Mouse (Mus musculus) midbrain, embryonic 16.5 days (tissue): ENCODE results near the gene Doxl2. TPM values are rescaled to one million over a fixed set of nuclear protein-coding genes. Genes with fewer than 3 reads are reported as not detected.

Experiments
- ATAC-seq: fragments of 200-750 bp; cut with Nextera tagmentation; 2 replicates; pipeline ENCODE4 v1.8.0; 2017; ENCODE audit warnings: moderate TSS enrichment
- H3K27ac ChIP-seq: fragments of 300-500 bp; sonication (generic); 2 replicates; pipeline ENCODE4 v1.5.1; 2014; ENCODE audit warnings: mild to moderate bottlenecking, low read length, mixed read lengths
- H3K27me3 ChIP-seq: fragments of 300-500 bp; sonication (generic); 2 replicates; pipeline ENCODE4 v1.6.1; 2014; ENCODE audit warnings: low read depth, low read length, mixed read lengths; ENCODE audit not compliant: control insufficient read depth, insufficient read depth
- H3K36me3 ChIP-seq: fragments of 300-500 bp; sonication (generic); 2 replicates; pipeline ENCODE4 v1.6.1; 2014; ENCODE audit warnings: mild to moderate bottlenecking, low read length, moderate library complexity, mixed read lengths; ENCODE audit not compliant: control insufficient read depth, insufficient read depth
- H3K4me1 ChIP-seq: fragments of 300-500 bp; sonication (generic); 2 replicates; pipeline ENCODE4 v1.6.1; 2014; ENCODE audit warnings: mild to moderate bottlenecking, low read length, mixed read lengths; ENCODE audit not compliant: control insufficient read depth, insufficient read depth
- H3K4me2 ChIP-seq: fragments of 300-500 bp; sonication (generic); 2 replicates; pipeline ENCODE4 v1.6.1; 2014; ENCODE audit warnings: mild to moderate bottlenecking, low read length, mixed read lengths
- H3K4me3 ChIP-seq: fragments of 300-500 bp; sonication (generic); 2 replicates; pipeline ENCODE4 v1.5.1; 2014; ENCODE audit warnings: low read depth, mild to moderate bottlenecking, low read length, moderate library complexity, mixed read lengths
- H3K9ac ChIP-seq: fragments of 300-500 bp; sonication (generic); 2 replicates; pipeline ENCODE4 v1.6.1; 2014; ENCODE audit warnings: low read depth, low read length, mixed read lengths
- H3K9me3 ChIP-seq: fragments of 300-500 bp; sonication (generic); replicated peaks from 2 replicates; pipeline ENCODE4 v1.6.1; 2014; ENCODE audit warnings: mild to moderate bottlenecking, low read length, mixed read lengths; ENCODE audit not compliant: control insufficient read depth, poor library complexity, severe bottlenecking
- WGBS: fragments of 180-500 bp; shearing (Covaris S2); extraction: QIAGEN DNeasy Blood & Tissue Kit; methylation state at CpG from one replicate; pipeline ENCODE4 v1.1.7; 2014; 5-methylcytosine and 5-hydroxymethylcytosine counted together
- polyA plus RNA-seq: library from polyadenylated mRNA; unstranded; fragments of >200 nt; fragmentation: Nextera tagmentation; extraction: Ambion mirVana; gene quantifications from 2 replicates; pipeline ENCODE4 v1.2.1, GENCODE M21; 2015

Gene Doxl2
- polyA plus RNA-seq, 1 experiment from 2014 or later = not detected

DNA sequence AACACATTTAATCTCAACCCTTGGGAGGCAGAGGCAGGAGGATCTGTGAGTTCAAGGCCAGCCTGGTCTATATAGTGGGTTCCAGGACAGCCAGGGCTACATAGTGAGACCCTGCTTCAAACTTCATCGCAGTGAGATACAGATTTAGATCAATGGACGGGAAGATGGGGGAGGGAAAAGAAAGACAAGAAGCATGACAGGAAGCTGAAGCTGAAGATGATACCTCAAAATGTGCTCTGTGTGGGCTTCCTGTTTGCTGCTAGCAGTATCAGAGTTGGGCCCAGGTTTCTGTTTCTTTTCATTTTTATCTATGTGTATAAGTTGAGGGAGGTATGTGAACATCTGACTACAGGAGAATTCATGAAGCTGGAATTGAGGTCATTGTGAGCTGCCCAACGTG is 38.7 kb downstream of the Doxl2 start:
- H3K4me2 ChIP-seq = no peak overlapping the region
- no peaks in the 10 kb centered on the region for H3K27me3 ChIP-seq
- no peak overlapping the region for H3K27ac ChIP-seq
- 0 out of 2 replicates have a peak, but pooled peaks cover 3% of the 10 kb centered on the region for H3K4me1 ChIP-seq
- ATAC-seq = no peak
- H3K9me3 ChIP-seq = no peaks in the 10 kb centered on the region
- 90% methylated on average over 3 of the region's 3 CpGs for WGBS
- H3K36me3 ChIP-seq = no peaks in the 10 kb centered on the region
- no peak overlapping the region for H3K9ac ChIP-seq
- H3K4me3 ChIP-seq = no peak overlapping the region

DNA sequence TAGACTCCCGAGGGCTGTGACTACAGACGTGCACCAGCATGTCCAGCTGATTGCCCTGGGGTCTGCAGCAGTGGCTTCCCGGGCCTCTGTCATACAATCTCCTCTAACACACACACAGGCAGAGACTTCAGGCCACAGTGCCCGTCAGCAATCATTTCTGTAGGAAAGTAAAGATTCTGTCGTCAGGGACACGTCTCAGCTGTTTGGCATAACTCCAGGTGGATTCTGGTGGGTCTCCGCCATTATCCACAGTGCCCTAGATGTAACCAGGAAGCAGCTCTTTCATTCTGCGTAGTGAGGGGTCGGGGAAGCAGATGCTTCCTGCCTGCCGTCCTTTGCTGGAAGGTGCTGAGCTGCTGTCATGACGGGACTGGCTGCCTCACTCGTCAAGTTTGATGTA is 42.4 kb downstream of the Doxl2 start:
- Histone ChIP-seq H3K9me3 (no peaks in the 10 kb centered on the region), H3K27ac (no peak overlapping the region), H3K4me2 (no peak overlapping the region), H3K27me3 (no peaks in the 10 kb centered on the region), H3K9ac (no peak overlapping the region), H3K36me3 (no peaks in the 10 kb centered on the region), H3K4me3 (no peak overlapping the region), H3K4me1 (no peaks in the 10 kb centered on the region)
- 79% methylated on average over 12 of the region's 12 CpGs for WGBS
- no peak for ATAC-seq

DNA sequence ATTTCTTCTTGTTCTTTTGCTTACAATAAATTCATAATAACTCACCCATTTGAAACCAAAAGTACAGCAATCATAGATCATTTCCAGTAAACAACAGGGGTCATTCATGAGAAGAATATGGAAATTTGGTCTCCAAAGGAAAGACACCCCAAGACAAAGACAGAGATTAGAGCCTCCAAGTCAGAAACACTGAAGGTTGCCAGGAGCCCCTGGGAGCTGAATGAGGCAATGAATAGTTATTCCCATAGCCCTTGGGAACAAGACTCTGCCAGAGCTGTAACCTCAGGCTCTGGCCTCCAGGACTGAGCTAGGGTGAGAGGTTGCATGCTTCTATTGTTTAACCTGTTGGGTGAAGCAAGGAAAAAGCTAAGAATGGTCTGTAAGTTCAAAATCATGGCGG is 44.6 kb downstream of the Doxl2 start:
- Histone ChIP-seq H3K27ac (no peak overlapping the region), H3K4me3 (no peak overlapping the region), H3K9ac (no peak overlapping the region), H3K4me1 (no peaks in the 10 kb centered on the region), H3K4me2 (no peak overlapping the region), H3K9me3 (no peaks in the 10 kb centered on the region), H3K36me3 (no peaks in the 10 kb centered on the region), H3K27me3 (no peaks in the 10 kb centered on the region)
- ATAC-seq = no peak
- 89% methylated on average over 1 of the region's 1 CpGs for WGBS

DNA sequence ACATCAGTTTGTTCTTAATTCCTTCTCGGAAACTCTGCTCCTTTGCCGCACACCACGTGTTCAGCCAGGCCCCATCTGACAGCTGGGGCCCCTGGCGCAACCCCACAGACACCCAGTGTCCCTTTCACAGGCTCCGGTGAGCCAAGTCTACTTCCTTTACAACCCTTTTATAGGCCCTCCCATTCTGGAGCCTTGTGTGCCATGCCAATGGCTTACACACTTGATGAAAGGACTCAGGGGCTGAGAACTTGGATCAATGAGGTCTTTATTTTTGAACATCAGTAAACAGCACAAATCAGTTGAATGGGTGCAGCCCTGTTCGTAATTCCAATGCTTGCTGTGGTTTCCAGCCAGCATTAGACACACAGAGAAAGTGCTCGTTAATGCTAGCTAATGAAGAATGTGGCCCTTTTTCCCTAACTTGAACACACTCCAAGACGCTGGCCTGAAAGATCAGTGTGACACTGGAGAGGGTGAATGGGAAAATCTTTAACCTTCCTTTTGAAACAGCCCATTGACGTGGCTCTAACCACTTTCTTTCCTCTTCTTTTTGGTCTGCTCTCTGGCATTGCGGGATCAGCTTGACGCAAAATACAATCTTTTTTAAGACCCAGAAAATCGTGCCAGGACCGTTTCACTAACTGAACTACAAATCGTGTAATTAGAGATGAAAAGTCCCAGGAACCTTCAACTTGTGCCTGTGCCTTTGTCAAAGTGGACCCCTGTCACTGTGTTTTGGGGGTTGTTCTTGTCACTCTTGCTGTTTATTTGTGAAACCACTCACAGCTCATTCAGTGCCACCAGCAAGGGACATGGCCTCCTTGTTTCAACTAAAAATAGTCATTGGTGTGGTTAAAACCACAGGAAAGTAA is 46.6 kb downstream of the Doxl2 start:
- peak; percentile 91 for ATAC-seq
- H3K27ac ChIP-seq = no peak overlapping the region
- 49% methylated on average over 14 of the region's 14 CpGs for WGBS
- H3K4me1 ChIP-seq = no peaks in the 10 kb centered on the region
- no peak overlapping the region for H3K9ac ChIP-seq
- no peak overlapping the region for H3K4me2 ChIP-seq
- no peaks in the 10 kb centered on the region for H3K27me3 ChIP-seq
- no peaks in the 10 kb centered on the region for H3K36me3 ChIP-seq
- no peak overlapping the region for H3K4me3 ChIP-seq
- H3K9me3 ChIP-seq = no peaks in the 10 kb centered on the region

DNA sequence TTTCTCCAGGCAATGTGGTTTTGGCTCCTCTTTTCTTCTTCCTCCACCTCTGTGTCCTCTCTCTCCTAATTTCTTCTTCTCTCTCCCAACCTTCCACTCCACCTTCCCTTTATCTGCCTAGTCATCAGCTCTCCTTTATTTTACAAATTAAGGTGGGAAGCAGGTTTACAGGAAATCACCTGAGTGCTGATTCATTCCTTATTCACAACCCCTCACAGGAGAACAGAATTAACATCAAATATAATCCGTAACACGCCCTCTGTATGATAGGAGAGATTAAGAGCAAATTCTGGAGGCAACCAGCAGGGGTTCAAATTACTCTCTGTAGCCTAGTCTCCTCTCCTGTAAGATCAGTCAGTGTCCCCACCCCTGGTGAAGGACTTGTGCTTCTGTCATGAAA is 47.6 kb downstream of the Doxl2 start:
- H3K36me3 ChIP-seq = no peaks in the 10 kb centered on the region
- no peak for ATAC-seq
- 76% methylated on average over 2 of the region's 2 CpGs for WGBS

DNA sequence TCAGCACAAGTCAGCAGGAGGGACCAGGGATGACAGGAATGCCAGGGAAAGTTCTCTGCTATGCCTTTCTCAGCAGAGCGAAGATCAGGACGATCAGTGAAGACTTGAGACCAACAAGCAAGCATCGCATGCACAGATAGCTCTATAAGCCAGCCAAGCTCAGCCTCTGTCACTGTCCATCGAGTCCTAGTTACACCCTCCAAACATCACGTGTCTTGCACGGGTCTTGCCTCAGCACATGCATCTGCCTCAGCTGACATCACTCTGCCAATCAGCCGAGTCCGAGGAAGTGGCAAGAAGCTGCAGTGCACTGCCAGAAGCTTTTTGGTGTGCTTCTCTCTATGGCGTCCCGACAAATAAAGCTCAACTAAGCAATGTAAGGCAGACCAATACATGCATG is 48.6 kb downstream of the Doxl2 start:
- ATAC-seq = no peak
- Histone ChIP-seq H3K9me3 (no peaks in the 10 kb centered on the region), H3K4me2 (no peak overlapping the region), H3K4me1 (no peaks in the 10 kb centered on the region), H3K4me3 (no peak overlapping the region), H3K27me3 (no peaks in the 10 kb centered on the region), H3K27ac (no peak overlapping the region), H3K36me3 (no peaks in the 10 kb centered on the region), H3K9ac (no peak overlapping the region)
- 90% methylated on average over 10 of the region's 10 CpGs for WGBS

More for the DNA sequence above, 47.6 kb downstream of the Doxl2 start:
- Histone ChIP-seq H3K4me1 (no peaks in the 10 kb centered on the region), H3K9me3 (no peaks in the 10 kb centered on the region), H3K27me3 (no peaks in the 10 kb centered on the region), H3K27ac (no peak overlapping the region), H3K4me3 (no peak overlapping the region), H3K9ac (no peak overlapping the region), H3K4me2 (no peak overlapping the region)

DNA sequence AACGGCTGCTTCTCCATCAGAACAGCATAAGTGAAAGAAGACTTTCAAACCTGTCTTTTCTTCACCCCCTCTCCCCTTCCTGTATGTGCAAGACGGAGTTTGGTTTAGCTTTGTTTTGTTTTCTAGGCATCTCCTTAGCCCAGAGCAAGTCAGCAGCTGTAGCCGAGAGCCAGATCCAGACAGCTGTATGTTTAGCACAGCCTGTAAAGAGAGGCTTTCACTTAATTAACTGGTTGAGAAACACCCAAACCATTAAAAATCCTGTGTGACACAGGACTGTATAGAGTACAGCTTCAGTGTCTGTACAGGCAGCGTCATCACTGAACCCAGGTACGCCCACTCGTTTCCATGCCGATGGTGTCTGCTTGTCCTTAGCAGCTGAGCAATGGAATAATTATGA is 50.5 kb downstream of the Doxl2 start:
- Histone ChIP-seq H3K4me3 (no peak overlapping the region), H3K27ac (no peak overlapping the region), H3K9me3 (no peaks in the 10 kb centered on the region), H3K27me3 (no peaks in the 10 kb centered on the region), H3K4me2 (no peak overlapping the region), H3K36me3 (no peaks in the 10 kb centered on the region), H3K4me1 (no peaks in the 10 kb centered on the region), H3K9ac (no peak overlapping the region)
- ATAC-seq = no peak
- 83% methylated on average over 7 of the region's 7 CpGs for WGBS

DNA sequence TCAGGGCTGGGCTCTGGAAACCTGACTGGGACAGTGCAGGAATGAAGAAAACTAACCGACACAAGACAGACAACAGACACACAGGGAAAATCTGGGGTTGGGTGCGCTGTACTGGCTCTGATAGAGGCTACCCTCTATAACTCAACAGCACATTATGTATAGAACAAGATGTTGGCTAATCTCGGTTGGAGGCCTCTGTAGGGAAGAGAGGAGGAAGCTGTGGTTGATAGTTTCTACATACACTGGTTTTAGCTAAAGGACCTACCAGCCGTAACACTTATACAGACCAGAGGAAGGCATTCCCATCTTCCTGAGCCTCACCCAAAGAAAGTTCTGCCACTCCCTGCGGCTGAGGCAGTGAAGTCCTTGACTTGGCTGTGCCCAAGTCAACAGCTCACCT is 51.7 kb downstream of the Doxl2 start:
- Histone ChIP-seq H3K27ac (no peak overlapping the region), H3K27me3 (no peaks in the 10 kb centered on the region), H3K4me2 (no peak overlapping the region), H3K4me3 (no peak overlapping the region), H3K36me3 (no peaks in the 10 kb centered on the region), H3K9ac (no peak overlapping the region), H3K9me3 (no peaks in the 10 kb centered on the region), H3K4me1 (no peaks in the 10 kb centered on the region)
- WGBS = 95% methylated on average over 5 of the region's 5 CpGs
- no peak for ATAC-seq

DNA sequence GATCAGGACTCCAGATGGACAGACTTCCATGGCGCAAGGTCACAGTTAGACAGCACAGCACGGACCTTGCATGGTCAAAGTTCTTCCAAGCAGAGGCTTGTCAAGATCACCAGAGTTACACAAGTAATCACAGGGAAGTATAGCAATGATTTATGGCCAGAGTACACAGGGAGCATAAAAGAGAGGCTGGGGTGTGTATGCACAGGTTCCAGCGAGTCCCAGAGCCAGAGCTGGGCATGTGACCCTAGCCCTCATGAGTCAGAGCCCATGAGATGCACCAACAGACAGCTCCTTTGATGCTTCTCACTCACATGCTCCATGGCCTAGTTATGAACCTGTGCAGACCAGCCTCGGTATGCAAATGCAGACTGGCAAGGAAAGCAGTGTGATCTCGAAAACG is 53.3 kb downstream of the Doxl2 start:
- H3K27me3 ChIP-seq = no peaks in the 10 kb centered on the region; the same call in 1 of the 2 replicates
- 93% methylated on average over 6 of the region's 6 CpGs for whole genome bisulfite sequencing

More for the DNA sequence above, 53.3 kb downstream of the Doxl2 start:
- Histone ChIP-seq H3K9me3 (no peaks in the 10 kb centered on the region), H3K4me2 (no peak overlapping the region), H3K4me1 (no peaks in the 10 kb centered on the region), H3K36me3 (no peaks in the 10 kb centered on the region), H3K9ac (no peak overlapping the region), H3K27ac (no peak overlapping the region), H3K4me3 (no peak overlapping the region)
- no peak for ATAC-seq
